Mouse (Mus musculus): ENCODE data around the gene Adssl1. TPM values are rescaled to one million over a fixed set of nuclear protein-coding genes. Genes with fewer than 3 reads are reported as not detected.

Adssl1 gene
- total and polyA plus RNA-seq, 3 experiments = 58.2 to 63.9 TPM; not detected in 1

DNA sequence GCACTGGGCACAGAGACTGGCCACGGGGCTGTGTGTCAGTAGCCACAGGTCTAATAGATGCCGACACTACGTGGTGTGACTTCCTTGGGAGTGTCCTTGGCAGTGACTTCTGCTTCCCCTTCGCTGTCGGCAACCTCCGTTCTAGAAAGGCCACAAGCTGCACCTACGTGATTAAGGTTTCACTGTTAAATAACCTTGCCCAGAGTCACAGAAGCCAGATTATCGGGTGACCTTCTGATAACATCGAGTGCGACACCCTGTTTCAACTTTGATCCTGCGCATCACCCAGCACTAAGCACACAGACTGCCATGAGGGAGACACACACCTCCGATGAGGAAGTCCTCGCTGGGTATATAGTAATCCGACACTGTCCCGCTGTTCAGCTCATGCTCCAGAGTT is 68.6 kb downstream of the Adssl1 start (continued):
- TF ChIP-seq ZNF384 (IDR thresholded peaks at IDR 0.05; ENCODE audit: low read depth, low read length) (no peak), GATA1 (IDR thresholded peaks at IDR 0.05; ENCODE audit: low read depth, low read length) (peak; percentile 96), RAD21 (IDR thresholded peaks at IDR 0.05; ENCODE audit: low read depth, low read length) (no peak), MYB (IDR thresholded peaks at IDR 0.05; ENCODE audit: low read depth, low read length) (no peak), NELFE (IDR thresholded peaks at IDR 0.05; ENCODE audit: low read depth, low read length) (no peak), CHD2 (IDR thresholded peaks at IDR 0.05; ENCODE audit: low read length) (no peak), KAT2A (conservative IDR thresholded peaks at IDR 0.05; ENCODE audit: low read depth, low read length) (no peak), CTCF (IDR thresholded peaks at IDR 0.05 in 2 of 3, conservative IDR thresholded peaks at IDR 0.05 in 1 of 3; ENCODE audit: control insufficient read depth in 1 of 3, insufficient read depth in 1 of 3, low read depth in 2 of 3, low read length in 3 of 3, poor library complexity in 1 of 3, severe bottlenecking in 1 of 3) (no peak), ZMIZ1 (IDR thresholded peaks at IDR 0.05; ENCODE audit: low read depth, low read length) (no peak), USF2 (IDR thresholded peaks at IDR 0.05; ENCODE audit: borderline replicate concordance in 1 of 2, insufficient read depth in 1 of 2, low read depth in 1 of 2, low read length in 2 of 2) (no peak)

Other genes starting within 250 kb of the Adssl1 start
- gene A530016L24Rik, start 130.6 kb upstream of the Adssl1 start, total RNA-seq (2012; rRNA removed) = not detected in 2 replicates
- gene A530016L24Rik, start 130.6 kb upstream of the Adssl1 start, polyA plus RNA-seq (2012; ENCODE audit: insufficient read depth in 1 of 2, insufficient read length in 2 of 2, low read depth in 1 of 2, low replicate concordance in 2 of 2, missing spikeins in 1 of 2) = not detected
- gene Tmem179, start 103.3 kb upstream of the Adssl1 start, total RNA-seq (2012; rRNA removed) = 0.08 TPM in 1 of 2 replicates, not detected in the other
- under 1 TPM in 1 of 2 experiments, not detected in 1; 0.10 TPM for gene Tmem179, start 103.3 kb upstream of the Adssl1 start, polyA plus RNA-seq (2012; ENCODE audit: insufficient read depth in 1 of 2, insufficient read length in 2 of 2, low read depth in 1 of 2, low replicate concordance in 2 of 2, missing spikeins in 1 of 2)
- gene Inf2, start 31.3 kb upstream of the Adssl1 start, total RNA-seq (2012; rRNA removed) = 23.2 and 26.1 TPM in 2 replicates
- gene Inf2, start 31.3 kb upstream of the Adssl1 start, polyA plus RNA-seq (2012; ENCODE audit: insufficient read depth in 1 of 2, insufficient read length in 2 of 2, low read depth in 1 of 2, low replicate concordance in 2 of 2, missing spikeins in 1 of 2) = 100 to 1,000 TPM in 1 of 2 experiments, 10 to 100 TPM in 1; 55.7 to 122 TPM
- 591 and 659 TPM in 2 replicates for gene Siva1, start 24.6 kb downstream of the Adssl1 start, total RNA-seq (2012; rRNA removed)
- gene Siva1, start 24.6 kb downstream of the Adssl1 start, polyA plus RNA-seq (2012; ENCODE audit: insufficient read depth in 1 of 2, insufficient read length in 2 of 2, low read depth in 1 of 2, low replicate concordance in 2 of 2, missing spikeins in 1 of 2) = 100 to 1,000 TPM in 1 of 2 experiments, not detected in 1; 531 TPM
- 289 and 322 TPM in 2 replicates for gene Akt1, start 54.8 kb downstream of the Adssl1 start, total RNA-seq (2012; rRNA removed)
- 100 to 1,000 TPM; 764 to 827 TPM for gene Akt1, start 54.8 kb downstream of the Adssl1 start, polyA plus RNA-seq (2012; ENCODE audit: insufficient read depth in 1 of 2, insufficient read length in 2 of 2, low read depth in 1 of 2, low replicate concordance in 2 of 2, missing spikeins in 1 of 2)
- gene Zbtb42, start 58.8 kb downstream of the Adssl1 start, total RNA-seq (2012; rRNA removed) = 4.5 and 7.6 TPM in 2 replicates
- gene Zbtb42, start 58.8 kb downstream of the Adssl1 start, polyA plus RNA-seq (2012; ENCODE audit: insufficient read depth in 1 of 2, insufficient read length in 2 of 2, low read depth in 1 of 2, low replicate concordance in 2 of 2, missing spikeins in 1 of 2) = 10 to 100 TPM in 1 of 2 experiments, not detected in 1; 11.4 TPM
- 40.0 and 49.7 TPM in 2 replicates for gene Cep170b, start 100.4 kb downstream of the Adssl1 start, total RNA-seq (2012; rRNA removed)
- 10 to 100 TPM in 1 of 2 experiments, not detected in 1; 64.0 TPM for gene Cep170b, start 100.4 kb downstream of the Adssl1 start, polyA plus RNA-seq (2012; ENCODE audit: insufficient read depth in 1 of 2, insufficient read length in 2 of 2, low read depth in 1 of 2, low replicate concordance in 2 of 2, missing spikeins in 1 of 2)
- gene Pld4, start 140.6 kb downstream of the Adssl1 start, total RNA-seq (2012; rRNA removed) = 9.7 and 9.8 TPM in 2 replicates
- gene Pld4, start 140.6 kb downstream of the Adssl1 start, polyA plus RNA-seq (2012; ENCODE audit: insufficient read depth in 1 of 2, insufficient read length in 2 of 2, low read depth in 1 of 2, low replicate concordance in 2 of 2, missing spikeins in 1 of 2) = 10 to 100 TPM in 1 of 2 experiments, not detected in 1; 16.4 TPM
- gene Ahnak2, start 182.6 kb downstream of the Adssl1 start, total RNA-seq (2012; rRNA removed) = 1.2 and 2.6 TPM in 2 replicates
- 10 to 100 TPM in 1 of 2 experiments, not detected in 1; 11.4 TPM for gene Ahnak2, start 182.6 kb downstream of the Adssl1 start, polyA plus RNA-seq (2012; ENCODE audit: insufficient read depth in 1 of 2, insufficient read length in 2 of 2, low read depth in 1 of 2, low replicate concordance in 2 of 2, missing spikeins in 1 of 2)
- gene Clba1, start 188.9 kb downstream of the Adssl1 start, total RNA-seq (2012; rRNA removed) = 11.2 and 15.2 TPM in 2 replicates
- gene Clba1, start 188.9 kb downstream of the Adssl1 start, polyA plus RNA-seq (2012; ENCODE audit: insufficient read depth in 1 of 2, insufficient read length in 2 of 2, low read depth in 1 of 2, low replicate concordance in 2 of 2, missing spikeins in 1 of 2) = 10 to 100 TPM in 1 of 2 experiments, not detected in 1; 21.4 TPM
- 245 and 279 TPM in 2 replicates for gene Cdca4, start 209.4 kb downstream of the Adssl1 start, total RNA-seq (2012; rRNA removed)
- 100 to 1,000 TPM in 1 of 2 experiments, not detected in 1; 274 TPM for gene Cdca4, start 209.4 kb downstream of the Adssl1 start, polyA plus RNA-seq (2012; ENCODE audit: insufficient read depth in 1 of 2, insufficient read length in 2 of 2, low read depth in 1 of 2, low replicate concordance in 2 of 2, missing spikeins in 1 of 2)
- gene Gpr132, start 248.2 kb downstream of the Adssl1 start, total RNA-seq (2012; rRNA removed) = 6.5 and 6.8 TPM in 2 replicates
- 1 to 10 TPM in 1 of 2 experiments, not detected in 1; 5.4 TPM for gene Gpr132, start 248.2 kb downstream of the Adssl1 start, polyA plus RNA-seq (2012; ENCODE audit: insufficient read depth in 1 of 2, insufficient read length in 2 of 2, low read depth in 1 of 2, low replicate concordance in 2 of 2, missing spikeins in 1 of 2)